Mouse (Mus musculus) neural tube, embryonic 11.5 days (tissue): ENCODE data around the gene Dnajc24. TPM values are rescaled to one million over a fixed set of nuclear protein-coding genes. Genes with fewer than 3 reads are reported as not detected.

ENCODE experiments used
- ATAC-seq: fragments of 200-750 bp; cut with Nextera tagmentation; 2 replicates; pipeline ENCODE4 v1.8.0; 2017; ENCODE audit warnings: moderate number of reproducible peaks, mild to moderate bottlenecking, moderate TSS enrichment, moderate library complexity; ENCODE audit not compliant: insufficient read depth, low FRiP score, low TSS enrichment
- DNase-seq: peaks from one replicate; pipeline ENCODE4 v3.0.0-alpha.2; 2015; ENCODE audit warnings: low spot score
- H3K27ac ChIP-seq: fragments of 300-500 bp; sonication (generic); 2 replicates; pipeline ENCODE4 v1.5.1; 2014; ENCODE audit warnings: low read depth, mild to moderate bottlenecking, low read length
- H3K27me3 ChIP-seq: fragments of 300-500 bp; sonication (generic); 2 replicates; pipeline ENCODE4 v1.6.1; 2014; ENCODE audit warnings: mild to moderate bottlenecking, low read length, mixed read lengths; ENCODE audit not compliant: control insufficient read depth, insufficient read depth
- H3K36me3 ChIP-seq: fragments of 300-500 bp; sonication (generic); 2 replicates; pipeline ENCODE4 v1.6.1; 2014; ENCODE audit warnings: mild to moderate bottlenecking, low read length, moderate library complexity, mixed read lengths; ENCODE audit not compliant: control insufficient read depth, insufficient read depth
- H3K4me1 ChIP-seq: fragments of 300-500 bp; sonication (generic); 2 replicates; pipeline ENCODE4 v1.6.1; 2014; ENCODE audit warnings: low read length, mixed read lengths; ENCODE audit not compliant: control insufficient read depth, insufficient read depth
- H3K4me2 ChIP-seq: fragments of 300-500 bp; sonication (generic); 2 replicates; pipeline ENCODE4 v1.6.1; 2014; ENCODE audit warnings: low read depth, mild to moderate bottlenecking, moderate library complexity
- H3K4me3 ChIP-seq: fragments of 300-500 bp; sonication (generic); 2 replicates; pipeline ENCODE4 v1.5.1; 2014; ENCODE audit warnings: low read depth, low read length
- H3K9ac ChIP-seq: fragments of 300-500 bp; sonication (generic); 2 replicates; pipeline ENCODE4 v1.6.1; 2014; ENCODE audit warnings: mild to moderate bottlenecking, low read length
- H3K9me3 ChIP-seq: fragments of 300-500 bp; sonication (generic); 2 replicates; pipeline ENCODE4 v1.6.1; 2016; ENCODE audit warnings: low read length; ENCODE audit not compliant: control insufficient read depth
- WGBS: fragments of 180-500 bp; shearing (Covaris S2); extraction: QIAGEN DNeasy Blood & Tissue Kit; methylation state at CpG from one replicate; pipeline ENCODE4 v1.1.7; 2014; 5-methylcytosine and 5-hydroxymethylcytosine counted together
- polyA plus RNA-seq: library from polyadenylated mRNA; unstranded; fragments of >200 nt; fragmentation: Nextera tagmentation; extraction: Ambion mirVana; gene quantifications from 2 replicates; pipeline ENCODE4 v1.2.1, GENCODE M21; 2014

Gene Dnajc24
- polyA plus RNA-seq, 1 experiment from 2014 or later = 48.4 TPM

DNA sequence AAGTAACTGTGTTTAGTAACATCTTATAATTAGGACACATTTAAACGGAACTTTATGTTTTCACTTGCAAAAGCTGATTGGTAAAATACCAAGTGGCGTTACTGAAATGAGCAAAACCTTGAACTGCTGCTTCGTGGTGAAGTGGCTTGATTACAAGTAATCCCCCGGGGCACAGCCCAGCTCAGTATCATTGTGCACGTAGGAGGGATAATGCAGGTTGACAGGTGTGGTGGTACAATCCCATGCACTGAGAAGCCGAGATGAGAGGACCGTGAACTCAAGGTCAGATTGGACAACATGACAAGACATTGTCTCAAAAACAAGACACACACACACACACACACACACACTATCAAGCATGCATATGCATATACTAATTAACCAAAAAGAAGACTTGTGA, 18.1 kb downstream of the Dnajc24 start:
- no peak for ATAC-seq
- 86% methylated on average over 7 of the region's 7 CpGs for WGBS
- Histone ChIP-seq H3K27me3 (no peaks in the 10 kb centered on the region), H3K4me2 (no peak overlapping the region), H3K36me3 (no peaks in the 10 kb centered on the region), H3K4me3 (no peak overlapping the region), H3K4me1 (no peaks in the 10 kb centered on the region), H3K9ac (no peak overlapping the region), H3K9me3 (no peaks in the 10 kb centered on the region), H3K27ac (no peak overlapping the region)
- no peak for DNase-seq

DNA sequence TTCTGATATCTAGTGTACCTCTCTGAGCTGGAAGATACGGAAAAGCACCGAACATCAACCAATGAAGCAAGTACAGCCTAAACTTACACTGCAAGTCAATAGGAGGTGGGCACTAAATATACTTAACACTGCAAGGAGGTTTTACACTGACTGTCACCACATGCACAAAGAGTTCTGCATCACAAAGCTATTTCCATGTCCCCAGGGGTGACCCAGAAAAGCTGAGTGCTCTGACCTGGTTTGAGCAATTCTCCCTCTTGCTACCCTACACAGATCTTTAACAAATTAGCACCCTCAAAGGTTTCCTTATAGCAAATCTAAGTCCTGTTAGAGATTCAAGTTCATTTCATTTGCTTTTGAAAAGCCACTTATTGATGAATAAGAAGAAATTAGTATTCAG, 25.3 kb downstream of the Dnajc24 start:
- no peak overlapping the region for H3K9ac ChIP-seq
- no peaks in the 10 kb centered on the region for H3K4me1 ChIP-seq
- ATAC-seq (no peak), DNase-seq (no peak)
- H3K9me3 ChIP-seq = no peaks in the 10 kb centered on the region
- H3K4me3 ChIP-seq = no peak overlapping the region
- no peaks in the 10 kb centered on the region for H3K27me3 ChIP-seq
- WGBS = 93% methylated on average over 2 of the region's 2 CpGs
- no peaks in the 10 kb centered on the region for H3K36me3 ChIP-seq
- no peak overlapping the region for H3K27ac ChIP-seq
- no peak overlapping the region for H3K4me2 ChIP-seq

DNA sequence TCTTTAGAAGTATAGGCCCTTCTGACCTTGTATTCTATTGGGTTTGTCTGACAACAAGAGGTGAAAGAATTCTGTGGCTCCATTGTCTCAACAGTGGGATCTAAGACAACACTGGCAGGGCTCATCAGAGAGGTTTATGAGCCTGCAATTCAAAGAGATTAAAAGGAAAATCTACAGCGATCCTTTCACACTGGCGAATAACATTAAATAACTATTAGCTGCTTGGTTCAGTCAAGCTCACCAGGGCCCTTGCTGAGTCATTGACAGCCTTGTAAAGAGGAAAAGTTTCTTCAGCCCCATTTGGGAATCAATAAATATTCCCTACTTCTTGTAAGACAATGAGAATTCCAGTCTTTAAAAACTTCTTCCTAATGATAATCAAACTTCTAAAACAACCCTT, 29.4 kb downstream of the Dnajc24 start:
- Histone ChIP-seq H3K4me2 (no peak overlapping the region), H3K9me3 (no peaks in the 10 kb centered on the region), H3K9ac (no peak overlapping the region), H3K36me3 (no peaks in the 10 kb centered on the region), H3K4me3 (no peak overlapping the region), H3K4me1 (no peaks in the 10 kb centered on the region), H3K27me3 (no peaks in the 10 kb centered on the region), H3K27ac (no peak overlapping the region)
- peak; percentile 54 for ATAC-seq
- DNase-seq = peak; percentile 11
- 5% methylated on average over 2 of the region's 2 CpGs for WGBS

DNA sequence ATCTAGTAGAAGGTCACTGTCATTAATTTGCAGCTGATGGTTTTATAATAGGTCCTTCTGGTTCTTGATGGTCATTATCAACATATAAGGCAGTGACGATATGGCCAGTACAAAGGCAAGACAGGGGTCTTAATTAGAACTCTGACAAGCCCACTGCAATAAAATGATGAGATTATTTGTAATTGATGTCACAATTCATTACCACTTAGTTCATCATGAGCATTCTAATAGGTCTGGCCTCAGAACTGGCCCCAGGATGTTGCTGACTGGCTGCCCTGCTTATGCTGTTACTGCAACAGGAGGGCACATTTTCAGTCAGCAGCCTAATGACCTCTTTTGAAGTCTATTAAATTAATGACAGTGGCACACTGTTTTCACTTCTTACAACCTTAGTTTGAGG, 39.9 kb downstream of the Dnajc24 start:
- ATAC-seq (no peak), DNase-seq (no peak)
- H3K9ac ChIP-seq = no peak overlapping the region
- H3K36me3 ChIP-seq = no peaks in the 10 kb centered on the region
- H3K27ac ChIP-seq = no peak overlapping the region
- no peaks in the 10 kb centered on the region for H3K9me3 ChIP-seq
- H3K4me1 ChIP-seq = no peaks in the 10 kb centered on the region
- no peak overlapping the region for H3K4me3 ChIP-seq
- H3K4me2 ChIP-seq = no peak overlapping the region
- 85% methylated on average over 1 of the region's 1 CpGs for WGBS
- no peaks in the 10 kb centered on the region for H3K27me3 ChIP-seq

DNA sequence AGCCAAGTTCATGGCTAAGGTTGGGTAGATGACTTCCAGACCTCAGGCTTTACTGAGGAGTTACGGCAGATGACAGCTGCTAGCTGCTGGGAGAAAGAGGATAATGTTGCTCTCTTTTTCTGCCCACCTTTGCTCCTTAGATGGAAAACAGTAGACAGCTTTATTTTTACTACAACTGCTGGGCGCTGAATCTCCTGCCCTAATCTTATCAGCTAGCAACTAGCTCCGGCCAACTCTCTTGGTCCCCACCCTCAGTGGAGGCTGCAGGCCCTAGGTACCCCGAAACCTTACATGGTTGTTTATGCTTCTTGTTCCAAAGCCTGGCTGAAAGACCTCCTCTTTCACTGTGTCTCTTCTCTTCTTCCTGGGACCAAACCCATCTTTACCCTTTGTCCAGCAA, 49.5 kb downstream of the Dnajc24 start:
- no peaks in the 10 kb centered on the region for H3K36me3 ChIP-seq
- no peak overlapping the region for H3K9ac ChIP-seq
- no peak for ATAC-seq
- H3K27me3 ChIP-seq = no peaks in the 10 kb centered on the region
- WGBS = 93% methylated on average over 4 of the region's 4 CpGs
- H3K27ac ChIP-seq = no peak overlapping the region
- H3K4me1 ChIP-seq = no peaks in the 10 kb centered on the region
- no peak for DNase-seq
- no peak overlapping the region for H3K4me3 ChIP-seq
- H3K4me2 ChIP-seq = no peak overlapping the region
- H3K9me3 ChIP-seq = no peaks in the 10 kb centered on the region

DNA sequence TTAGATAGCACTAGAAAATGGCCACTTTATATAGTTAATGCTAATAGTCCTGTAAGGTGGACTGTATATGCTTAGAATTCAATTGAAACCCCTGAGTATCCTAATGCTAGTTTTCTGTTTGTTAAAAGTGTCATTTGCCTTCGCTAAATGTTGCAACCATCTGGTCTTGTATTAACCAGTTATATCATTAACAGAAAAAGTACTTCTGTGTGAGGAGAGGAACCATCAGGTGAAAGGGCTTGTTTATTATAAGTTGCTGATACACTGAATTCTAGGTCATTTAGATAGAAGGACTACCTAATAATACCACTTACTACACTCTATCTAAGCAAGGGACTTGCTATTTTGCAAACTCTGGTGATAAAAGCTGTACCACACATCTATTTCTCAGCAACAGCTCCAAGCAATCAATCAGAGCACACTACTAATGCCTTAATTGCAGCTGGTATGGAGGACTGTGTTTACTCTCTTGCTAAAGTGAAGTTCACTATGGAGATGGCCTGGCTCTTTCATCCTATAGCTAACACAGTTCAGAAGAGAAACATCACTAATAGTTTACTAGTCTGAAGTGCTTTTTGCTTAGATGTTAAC, 51.9 kb downstream of the Dnajc24 start:
- H3K4me2 ChIP-seq = no peak overlapping the region
- H3K36me3 ChIP-seq = no peaks in the 10 kb centered on the region
- H3K9me3 ChIP-seq = no peaks in the 10 kb centered on the region
- no peak overlapping the region for H3K4me3 ChIP-seq
- no peak overlapping the region for H3K9ac ChIP-seq
- DNase-seq = no peak
- H3K27ac ChIP-seq = no peak overlapping the region
- no peaks in the 10 kb centered on the region for H3K27me3 ChIP-seq
- no peaks in the 10 kb centered on the region for H3K4me1 ChIP-seq
- WGBS = 92% methylated on average over 1 of the region's 1 CpGs
- no peak for ATAC-seq

DNA sequence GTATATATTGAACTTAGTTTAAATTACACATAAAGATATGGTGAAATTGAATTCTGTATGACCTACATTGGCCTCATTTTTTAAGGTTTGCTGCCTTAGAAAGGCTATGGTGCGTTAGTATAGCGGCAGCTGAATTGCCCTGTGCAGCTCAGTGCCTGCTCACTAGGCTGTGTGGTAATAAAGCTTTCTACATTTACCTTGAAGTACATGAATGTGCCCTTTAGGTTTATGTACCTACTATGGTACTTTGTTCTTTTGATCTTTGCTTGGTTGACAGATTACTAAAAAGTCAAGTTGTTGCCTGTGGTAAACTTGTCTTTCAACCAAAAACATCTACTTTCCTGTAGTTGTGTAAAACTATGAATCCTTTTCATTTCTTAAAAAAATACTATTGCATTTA, 53.2 kb downstream of the Dnajc24 start:
- no peaks in the 10 kb centered on the region for H3K27me3 ChIP-seq
- WGBS = 93% methylated on average over 2 of the region's 2 CpGs
- no peak overlapping the region for H3K4me2 ChIP-seq
- no peak for DNase-seq
- no peaks in the 10 kb centered on the region for H3K9me3 ChIP-seq
- no peak overlapping the region for H3K9ac ChIP-seq
- H3K27ac ChIP-seq = no peak overlapping the region
- no peaks in the 10 kb centered on the region for H3K36me3 ChIP-seq
- no peak overlapping the region for H3K4me3 ChIP-seq
- no peaks in the 10 kb centered on the region for H3K4me1 ChIP-seq
- ATAC-seq = no peak

DNA sequence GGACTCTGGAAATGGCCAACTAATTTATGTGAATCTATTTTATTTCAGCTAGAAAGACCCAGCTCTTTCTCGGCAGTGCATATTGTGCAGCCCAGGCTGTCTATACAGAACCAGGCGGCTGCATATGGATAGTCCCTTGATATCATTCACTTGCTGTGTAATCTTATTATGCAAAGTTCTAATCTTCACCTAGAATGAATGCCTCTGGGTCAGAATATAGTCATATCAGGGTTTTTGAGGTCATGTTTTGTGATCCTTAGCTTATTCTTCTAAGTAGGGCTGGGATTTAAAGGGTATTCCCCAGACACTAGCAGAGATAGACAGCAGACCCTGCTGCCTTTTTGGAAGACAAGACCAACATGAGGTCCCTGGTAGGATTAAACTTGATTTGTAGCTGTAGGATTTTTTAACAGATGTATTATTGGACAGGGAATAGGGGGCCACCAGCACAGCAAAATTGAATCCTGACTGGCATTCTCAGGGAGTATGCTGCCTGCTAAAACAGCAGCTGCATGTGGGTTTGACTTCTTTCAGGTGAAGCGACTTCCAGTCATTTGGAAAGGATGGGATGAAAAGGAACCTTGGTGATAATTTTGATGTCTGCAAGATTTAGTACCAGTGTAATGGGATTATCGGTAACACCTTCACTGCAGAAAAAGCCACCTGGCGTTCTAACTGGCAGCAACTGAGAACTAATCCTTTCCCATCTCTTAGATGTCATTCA, 85.6 kb downstream of the Dnajc24 start:
- ATAC-seq (no peak), DNase-seq (no peak)
- no peaks in the 10 kb centered on the region for H3K9me3 ChIP-seq
- no peaks in the 10 kb centered on the region for H3K4me1 ChIP-seq
- no peak overlapping the region for H3K4me2 ChIP-seq
- no peak overlapping the region for H3K4me3 ChIP-seq
- H3K36me3 ChIP-seq = no peaks in the 10 kb centered on the region
- H3K9ac ChIP-seq = no peak overlapping the region
- no peak overlapping the region for H3K27ac ChIP-seq
- WGBS = 80% methylated on average over 5 of the region's 5 CpGs
- no peaks in the 10 kb centered on the region for H3K27me3 ChIP-seq
